Mouse (Mus musculus) MEL (cell line): ENCODE data around the gene Ganc.

ENCODE experiments used
- BHLHE40 ChIP-seq: IDR thresholded peaks from 2 replicates; pipeline ENCODE4 v1.6.1; 2012; ENCODE audit warnings: low read depth, mild to moderate bottlenecking, inconsistent platforms, low read length, improper control_type of control experiment, borderline replicate concordance
- CTCF ChIP-seq, 3 experiments: IDR thresholded peaks in 2 of 3; conservative IDR thresholded peaks in 1 of 3; 2 replicates each; pipeline ENCODE4 v1.5.1; 2011 to 2012; ENCODE audit warnings: low read length in 3 of 3, low read depth in 2 of 3, mild to moderate bottlenecking in 2 of 3, improper control_type of control experiment in 1 of 3, inconsistent platforms in 1 of 3, mixed read lengths in 1 of 3, moderate library complexity in 1 of 3; ENCODE audit not compliant: control insufficient read depth in 1 of 3, insufficient read depth in 1 of 3, poor library complexity in 1 of 3, severe bottlenecking in 1 of 3
- JUND ChIP-seq: IDR thresholded peaks from 2 replicates; pipeline ENCODE4 v1.6.1; 2011; ENCODE audit warnings: low read depth, mild to moderate bottlenecking, improper control_type of control experiment, low read length
- MAFK ChIP-seq: IDR thresholded peaks from 2 replicates; pipeline ENCODE4 v1.6.1; 2011; ENCODE audit warnings: low read depth, mild to moderate bottlenecking, low read length, improper control_type of control experiment, borderline replicate concordance
- MAX ChIP-seq: IDR thresholded peaks from 2 replicates; pipeline ENCODE4 v1.6.1; 2011; ENCODE audit warnings: low read length, improper control_type of control experiment
- NRF1 ChIP-seq: IDR thresholded peaks from 2 replicates; pipeline ENCODE4 v1.6.1; 2014; ENCODE audit warnings: low read depth, mild to moderate bottlenecking, inconsistent platforms, low read length, improper control_type of control experiment, moderate library complexity; ENCODE audit not compliant: poor library complexity, insufficient read depth, severe bottlenecking
- POLR2A ChIP-seq, 2 experiments: IDR thresholded peaks; 2 replicates each; pipeline ENCODE4 v1.6.1; 2011 to 2012; ENCODE audit warnings: low read length in 2 of 2, mild to moderate bottlenecking in 2 of 2, control low read depth in 1 of 2, improper control_type of control experiment in 1 of 2, low read depth in 1 of 2, moderate library complexity in 1 of 2; ENCODE audit not compliant: control insufficient read depth in 1 of 2, insufficient read depth in 1 of 2, poor library complexity in 1 of 2
- POLR2AphosphoS2 ChIP-seq: IDR thresholded peaks from 2 replicates; pipeline ENCODE4 v1.6.1; 2011; ENCODE audit warnings: low read length, improper control_type of control experiment
- RAD21 ChIP-seq: IDR thresholded peaks from 2 replicates; pipeline ENCODE4 v1.6.1; 2011; ENCODE audit warnings: mild to moderate bottlenecking, low read depth, low read length, improper control_type of control experiment
- TAL1 ChIP-seq: IDR thresholded peaks from 2 replicates; pipeline ENCODE4 v1.6.1; 2012; ENCODE audit warnings: mild to moderate bottlenecking, inconsistent platforms, low read length, moderate library complexity, mixed read lengths
- TBP ChIP-seq: IDR thresholded peaks from 2 replicates; pipeline ENCODE4 v1.8.0; 2011; ENCODE audit warnings: low read depth, low read length, improper control_type of control experiment
- TCF12 ChIP-seq: IDR thresholded peaks from 2 replicates; pipeline ENCODE4 v1.6.1; 2014; ENCODE audit warnings: low read depth, mild to moderate bottlenecking, inconsistent platforms, low read length, improper control_type of control experiment, moderate library complexity
- USF1 ChIP-seq: IDR thresholded peaks from 2 replicates; pipeline ENCODE4 v1.6.1; 2014; ENCODE audit warnings: low read depth, mild to moderate bottlenecking, inconsistent platforms, low read length, improper control_type of control experiment, moderate library complexity
- ZNF384 ChIP-seq: IDR thresholded peaks from 2 replicates; pipeline ENCODE4 v1.6.1; 2012; ENCODE audit warnings: low read depth, mild to moderate bottlenecking, inconsistent platforms, low read length, improper control_type of control experiment

- no peak for TF ChIP-seq TAL1
- TF ChIP-seq CTCF (IDR thresholded peaks at IDR 0.05 in 2 of 3, conservative IDR thresholded peaks at IDR 0.05 in 1 of 3; ENCODE audit: control insufficient read depth in 1 of 3, insufficient read depth in 1 of 3, low read depth in 2 of 3, low read length in 3 of 3, poor library complexity in 1 of 3, severe bottlenecking in 1 of 3) = no peak
- TF ChIP-seq NRF1 = no peak
- TF ChIP-seq BHLHE40 = no peak
- no peak for TF ChIP-seq POLR2A (IDR thresholded peaks at IDR 0.05; ENCODE audit: control insufficient read depth in 1 of 2, insufficient read depth in 1 of 2, low read depth in 1 of 2, low read length in 2 of 2, poor library complexity in 1 of 2)
- no peak for TF ChIP-seq POLR2AphosphoS2
- no peak for TF ChIP-seq JUND
- no peak for TF ChIP-seq RAD21
- TF ChIP-seq MAX = no peak
- TF ChIP-seq USF1 = no peak
- no peak for TF ChIP-seq ZNF384
- TF ChIP-seq MAFK = no peak
- no peak for TF ChIP-seq TBP
- TF ChIP-seq TCF12 = no peak
These were observed 12.8 kb upstream of the Ganc start for GRCm38 (mm10) chr2:120390934-120391333.
